Mouse (Mus musculus): ENCODE results near the gene Atg7. TPM values are rescaled to one million over a fixed set of nuclear protein-coding genes. Genes with fewer than 3 reads are reported as not detected.
A peak's percentile ranks its signal among the peaks of the same experiment; 100 is the strongest.

Atg7 gene
- polyA plus RNA-seq, 1 experiment from 2014 or later = 14.0 TPM

DNA sequence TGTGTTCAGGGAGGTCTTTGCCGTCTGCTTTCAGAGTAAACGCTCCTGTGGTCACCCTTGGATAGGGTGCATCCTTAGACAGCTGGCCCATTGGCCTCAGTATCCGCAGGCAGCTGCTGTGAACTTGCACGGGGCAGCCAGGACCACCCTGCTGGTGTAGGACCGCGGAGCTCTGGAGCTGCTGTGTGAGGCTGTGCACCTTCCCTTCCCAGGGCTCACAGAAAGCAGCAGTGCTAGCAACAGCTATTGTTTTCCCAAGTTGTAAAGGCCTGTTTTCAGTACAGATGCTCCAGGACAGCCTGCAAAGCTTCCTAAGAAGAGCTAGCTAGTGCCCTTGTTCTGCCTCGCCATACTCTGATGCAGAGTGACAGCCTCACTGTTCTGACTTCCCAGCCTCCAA lies 208.8 kb downstream of the Atg7 start:
- H3K4me3 ChIP-seq (ENCODE audit: low read depth, low read length) = no peak overlapping the region
- no peak overlapping the region for H3K4me2 ChIP-seq (replicated peaks; ENCODE audit: low read depth)
- no peaks in the 10 kb centered on the region for H3K27me3 ChIP-seq (ENCODE audit: control insufficient read depth, insufficient read depth, low read length)
- no peak overlapping the region for H3K27ac ChIP-seq (replicated peaks)
- H3K4me1 ChIP-seq (replicated peaks; ENCODE audit: control insufficient read depth, insufficient read depth) = peaks cover 6% of the 10 kb centered on the region; the same call in 1 of the 2 replicates
- ATAC-seq (ENCODE audit: low FRiP score, low TSS enrichment) (no peak), DNase-seq (ENCODE audit: low spot score) (no peak)
- 51% methylated on average over 7 of the region's 7 CpGs for WGBS
- TF ChIP-seq EP300 (optimal IDR thresholded peaks at IDR 0.05) (no peak), CTCF (IDR thresholded peaks at IDR 0.05; ENCODE audit: low read depth) (no peak)
- no peaks in the 10 kb centered on the region for H3K36me3 ChIP-seq (ENCODE audit: control insufficient read depth, insufficient read depth, low read length)
- H3K9me3 ChIP-seq (ENCODE audit: control insufficient read depth, low read length) = no peaks in the 10 kb centered on the region
- H3K9ac ChIP-seq (ENCODE audit: low read length) = no peak overlapping the region

DNA sequence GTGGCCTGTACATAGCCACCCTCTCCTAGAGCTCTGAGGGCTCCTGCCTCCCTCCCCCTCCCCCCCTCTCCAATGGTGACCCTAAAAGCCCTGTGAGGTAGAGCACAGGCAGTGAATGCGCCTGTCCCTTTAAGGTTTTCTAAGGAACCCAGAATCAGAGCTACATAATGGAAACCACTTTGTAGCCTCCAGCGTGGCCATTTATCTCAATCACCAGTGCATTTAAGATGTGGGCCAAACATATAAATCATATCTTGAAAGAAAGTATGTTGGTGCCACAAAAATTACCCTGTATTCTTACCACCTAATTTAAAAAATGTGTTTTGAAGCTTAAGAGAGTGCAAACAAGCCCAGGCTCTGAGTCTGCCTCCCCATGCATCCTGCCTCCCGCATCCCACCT lies 209.8 kb downstream of the Atg7 start:
- Histone ChIP-seq H3K27ac (replicated peaks) (no peak overlapping the region), H3K4me1 (replicated peaks; ENCODE audit: control insufficient read depth, insufficient read depth) (peaks cover 6% of the 10 kb centered on the region; the same call in 1 of the 2 replicates), H3K27me3 (ENCODE audit: control insufficient read depth, insufficient read depth, low read length) (no peaks in the 10 kb centered on the region), H3K4me2 (replicated peaks; ENCODE audit: low read depth) (no peak overlapping the region), H3K9me3 (ENCODE audit: control insufficient read depth, low read length) (no peaks in the 10 kb centered on the region), H3K36me3 (ENCODE audit: control insufficient read depth, insufficient read depth, low read length) (no peaks in the 10 kb centered on the region; the same call in 1 of the 2 replicates), H3K4me3 (ENCODE audit: low read depth, low read length) (no peak overlapping the region), H3K9ac (ENCODE audit: low read length) (no peak overlapping the region)
- no peak for TF ChIP-seq CTCF (IDR thresholded peaks at IDR 0.05; ENCODE audit: low read depth)
- TF ChIP-seq EP300 (optimal IDR thresholded peaks at IDR 0.05) = no peak
- ATAC-seq (ENCODE audit: low FRiP score, low TSS enrichment) (no peak), DNase-seq (ENCODE audit: low spot score) (no peak)
- WGBS = 53% methylated on average over 3 of the region's 3 CpGs

DNA sequence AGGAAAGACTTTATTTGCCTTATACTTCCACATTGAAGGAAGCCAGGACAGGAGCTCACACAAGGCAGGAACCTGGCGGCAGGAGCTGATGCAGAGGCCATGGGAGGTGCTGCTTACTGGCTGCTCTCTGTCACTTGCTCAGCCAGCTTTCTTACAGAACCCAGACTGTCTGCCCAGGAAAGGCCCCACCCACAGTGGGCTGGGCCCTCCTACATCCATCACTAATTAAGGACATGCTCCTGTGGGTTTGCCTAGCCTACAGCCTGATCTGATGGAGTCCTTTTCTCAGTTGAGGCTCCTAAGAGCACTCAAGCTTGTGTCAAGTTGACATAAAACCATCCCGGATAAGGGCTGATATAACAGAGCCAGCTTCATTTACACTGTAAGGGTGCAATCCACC lies 211.5 kb downstream of the Atg7 start:
- H3K9me3 ChIP-seq (ENCODE audit: control insufficient read depth, low read length) = no peaks in the 10 kb centered on the region
- H3K27me3 ChIP-seq (ENCODE audit: control insufficient read depth, insufficient read depth, low read length) = no peaks in the 10 kb centered on the region
- H3K36me3 ChIP-seq (ENCODE audit: control insufficient read depth, insufficient read depth, low read length) = peaks cover 8% of the 10 kb centered on the region; the same call in 1 of the 2 replicates
- H3K4me3 ChIP-seq (ENCODE audit: low read depth, low read length) = no peak overlapping the region
- H3K9ac ChIP-seq (ENCODE audit: low read length) = no peak overlapping the region
- 49% methylated on average over 2 of the region's 2 CpGs for WGBS
- H3K4me1 ChIP-seq (replicated peaks; ENCODE audit: control insufficient read depth, insufficient read depth) = peaks cover 6% of the 10 kb centered on the region; the same call in 1 of the 2 replicates
- no peak overlapping the region for H3K27ac ChIP-seq (replicated peaks)
- DNase-seq (ENCODE audit: low spot score) = no peak
- no peak overlapping the region for H3K4me2 ChIP-seq (replicated peaks; ENCODE audit: low read depth)
- TF ChIP-seq CTCF (IDR thresholded peaks at IDR 0.05; ENCODE audit: low read depth) (no peak), EP300 (optimal IDR thresholded peaks at IDR 0.05) (no peak)
- ATAC-seq (ENCODE audit: low FRiP score, low TSS enrichment) = 0 out of 2 replicates have a peak, but pooled peaks have one; percentile 15

DNA sequence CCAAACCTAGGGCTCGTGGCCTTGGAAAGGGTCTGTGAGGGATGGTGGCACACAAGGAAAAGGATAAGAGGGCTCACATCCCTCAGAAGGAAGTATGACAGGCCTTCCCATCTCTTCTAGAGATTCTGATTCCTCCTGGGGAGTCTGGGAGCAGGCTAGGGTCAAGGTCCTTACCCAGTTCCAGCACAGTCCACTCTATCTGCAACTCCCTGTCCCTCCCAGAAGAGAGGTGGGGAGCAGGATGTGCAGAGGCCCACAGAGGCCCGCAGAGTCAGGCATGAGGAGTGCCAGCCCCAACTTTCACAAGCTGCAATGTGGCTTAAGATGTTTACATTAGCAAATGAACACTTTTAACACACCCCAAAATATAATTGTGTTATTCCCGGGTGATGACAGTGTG lies 212.7 kb downstream of the Atg7 start:
- ATAC-seq (ENCODE audit: low FRiP score, low TSS enrichment) = no peak
- H3K4me2 ChIP-seq (replicated peaks; ENCODE audit: low read depth) = no peak overlapping the region
- TF ChIP-seq EP300 (optimal IDR thresholded peaks at IDR 0.05) (no peak), CTCF (IDR thresholded peaks at IDR 0.05; ENCODE audit: low read depth) (no peak)
- H3K36me3 ChIP-seq (ENCODE audit: control insufficient read depth, insufficient read depth, low read length) = peaks cover 9% of the 10 kb centered on the region
- H3K27me3 ChIP-seq (ENCODE audit: control insufficient read depth, insufficient read depth, low read length) = no peaks in the 10 kb centered on the region
- WGBS = 27% methylated on average over 3 of the region's 3 CpGs
- H3K4me3 ChIP-seq (ENCODE audit: low read depth, low read length) = no peak overlapping the region
- H3K9me3 ChIP-seq (ENCODE audit: control insufficient read depth, low read length) = no peaks in the 10 kb centered on the region
- no peak overlapping the region for H3K27ac ChIP-seq (replicated peaks)
- no peak for DNase-seq (ENCODE audit: low spot score)
- no peak overlapping the region for H3K9ac ChIP-seq (ENCODE audit: low read length)
- peaks cover 6% of the 10 kb centered on the region; the same call in 1 of the 2 replicates for H3K4me1 ChIP-seq (replicated peaks; ENCODE audit: control insufficient read depth, insufficient read depth)

DNA sequence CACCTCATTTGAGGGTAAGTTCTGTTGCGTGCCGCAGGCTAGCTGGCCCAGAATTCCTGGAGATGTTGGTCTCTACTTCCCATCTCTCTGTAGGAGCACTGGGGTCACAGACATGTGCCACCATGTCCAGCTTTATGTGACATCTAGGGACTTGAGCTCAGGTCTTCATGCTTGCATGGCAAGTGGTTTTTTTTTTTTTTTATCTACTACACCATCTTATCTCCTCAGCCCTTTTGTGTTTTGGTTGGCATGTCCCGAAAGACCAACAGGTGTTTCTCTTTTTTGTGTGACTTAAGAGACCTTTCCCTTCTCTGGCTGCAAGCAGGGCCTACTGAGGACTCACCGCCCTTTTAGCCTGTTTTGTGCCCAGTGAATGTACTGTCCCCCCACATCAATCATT lies 213.6 kb downstream of the Atg7 start:
- Histone ChIP-seq H3K36me3 (ENCODE audit: control insufficient read depth, insufficient read depth, low read length) (peaks cover 14% of the 10 kb centered on the region), H3K4me2 (replicated peaks; ENCODE audit: low read depth) (no peak overlapping the region), H3K9ac (ENCODE audit: low read length) (no peak overlapping the region), H3K27me3 (ENCODE audit: control insufficient read depth, insufficient read depth, low read length) (no peaks in the 10 kb centered on the region), H3K9me3 (ENCODE audit: control insufficient read depth, low read length) (no peaks in the 10 kb centered on the region), H3K27ac (replicated peaks) (no peak overlapping the region), H3K4me3 (ENCODE audit: low read depth, low read length) (no peak overlapping the region), H3K4me1 (replicated peaks; ENCODE audit: control insufficient read depth, insufficient read depth) (peaks cover 6% of the 10 kb centered on the region; the same call in 1 of the 2 replicates)
- DNase-seq (ENCODE audit: low spot score) = no peak
- WGBS = 65% methylated on average over 4 of the region's 4 CpGs
- ATAC-seq (ENCODE audit: low FRiP score, low TSS enrichment) = no peak
- TF ChIP-seq EP300 (optimal IDR thresholded peaks at IDR 0.05) (no peak), CTCF (IDR thresholded peaks at IDR 0.05; ENCODE audit: low read depth) (no peak)

DNA sequence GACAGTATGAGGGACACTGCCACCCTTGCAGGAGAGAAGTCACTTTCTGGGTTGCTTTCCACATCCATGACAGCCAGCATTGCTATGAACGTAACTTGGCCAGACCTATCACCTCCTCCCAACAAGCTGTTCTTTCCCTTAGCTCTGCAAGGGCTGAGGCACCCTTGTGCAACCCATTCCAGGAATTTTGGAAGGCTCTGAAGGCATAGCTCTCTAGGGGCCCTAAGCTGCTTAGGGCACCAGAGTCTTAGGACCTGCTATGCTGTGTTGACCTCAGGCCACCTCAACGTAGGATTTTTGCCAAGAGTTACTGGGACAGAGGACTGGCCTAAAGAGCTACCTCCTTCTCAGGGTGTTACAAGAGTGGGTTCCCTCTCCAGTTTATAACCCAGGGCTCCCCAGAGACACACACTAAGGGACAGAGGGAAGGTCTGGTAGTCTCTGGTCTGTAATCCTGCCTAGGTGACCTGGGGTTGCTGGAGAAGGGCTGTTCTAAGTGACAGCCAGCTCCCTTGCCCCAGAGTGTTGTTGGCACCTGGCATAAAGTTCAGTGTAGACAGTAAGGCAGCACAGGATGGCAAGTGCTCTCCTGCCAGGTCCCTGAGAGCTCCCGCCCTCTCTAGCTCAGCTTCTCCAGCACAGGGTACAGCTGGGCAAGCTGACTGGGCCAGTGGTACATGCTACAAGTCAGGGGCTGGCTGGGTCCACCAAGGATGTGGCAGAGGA lies 215.3 kb downstream of the Atg7 start:
- Histone ChIP-seq H3K36me3 (ENCODE audit: control insufficient read depth, insufficient read depth, low read length) (peaks cover 19% of the 10 kb centered on the region), H3K9ac (ENCODE audit: low read length) (no peak overlapping the region), H3K27ac (replicated peaks) (no peak overlapping the region), H3K27me3 (ENCODE audit: control insufficient read depth, insufficient read depth, low read length) (no peaks in the 10 kb centered on the region), H3K4me3 (ENCODE audit: low read depth, low read length) (no peak overlapping the region), H3K9me3 (ENCODE audit: control insufficient read depth, low read length) (no peaks in the 10 kb centered on the region), H3K4me2 (replicated peaks; ENCODE audit: low read depth) (no peak overlapping the region), H3K4me1 (replicated peaks; ENCODE audit: control insufficient read depth, insufficient read depth) (peaks cover 6% of the 10 kb centered on the region; the same call in 1 of the 2 replicates)
- WGBS = 83% methylated on average over 3 of the region's 3 CpGs
- DNase-seq (ENCODE audit: low spot score) (no peak), ATAC-seq (ENCODE audit: low FRiP score, low TSS enrichment) (no peak)
- no peak for TF ChIP-seq CTCF (IDR thresholded peaks at IDR 0.05; ENCODE audit: low read depth)
- TF ChIP-seq EP300 (optimal IDR thresholded peaks at IDR 0.05) = no peak

Data from stomach, postnatal 0 days (tissue).